Mouse (Mus musculus) erythroblast, embryonic 14.5 days (primary cell): ENCODE measurements around the gene Stac2. TPM values are rescaled to one million over a fixed set of nuclear protein-coding genes. Genes with fewer than 3 reads are reported as not detected.
A peak's percentile ranks its signal among the peaks of the same experiment; 100 is the strongest.

ENCODE experiments used
- H3K27me3 ChIP-seq: 2 replicates; pipeline ENCODE4 v1.6.1; 2012; ENCODE audit warnings: inconsistent platforms; ENCODE audit not compliant: control insufficient read depth
- H3K36me3 ChIP-seq: 2 replicates; pipeline ENCODE4 v1.6.1; 2012; ENCODE audit warnings: mild to moderate bottlenecking, inconsistent platforms; ENCODE audit not compliant: control insufficient read depth
- H3K4me1 ChIP-seq: 2 replicates; pipeline ENCODE4 v1.6.1; 2012; ENCODE audit warnings: inconsistent platforms; ENCODE audit not compliant: control insufficient read depth
- H3K4me3 ChIP-seq: replicated peaks from 2 replicates; pipeline ENCODE3; 2012; ENCODE audit warnings: moderate library complexity, mild to moderate bottlenecking, inconsistent platforms
- H3K9me3 ChIP-seq: 2 replicates; pipeline ENCODE4 v1.6.1; 2012; ENCODE audit warnings: low read length, inconsistent platforms, mixed read lengths; ENCODE audit not compliant: control insufficient read depth
- GATA1 ChIP-seq: IDR thresholded peaks from 2 replicates; pipeline ENCODE4 v1.6.1; 2012; ENCODE audit warnings: low read length, inconsistent platforms, mixed read lengths
- TAL1 ChIP-seq: IDR thresholded peaks from 3 replicates; pipeline ENCODE4 v1.6.1; 2012; ENCODE audit warnings: low read length, inconsistent platforms, mixed read lengths
- polyA plus RNA-seq: library from polyadenylated mRNA; stranded (reverse); fragments of >175 nt; gene quantifications from 2 replicates; pipeline ENCODE4 v1.2.3, GENCODE M21; 2012

Gene Stac2
- polyA plus RNA-seq, 1 experiment = not detected

GRCm38 (mm10) chr11:98044074-98044473 is 9.2 kb downstream of the Stac2 start:
- TF ChIP-seq TAL1 (no peak), GATA1 (no peak)
- Histone ChIP-seq H3K36me3 (no peaks in the 10 kb centered on the region), H3K27me3 (peaks cover 12% of the 10 kb centered on the region), H3K4me3 (no peak overlapping the region), H3K9me3 (no peaks in the 10 kb centered on the region), H3K4me1 (no peaks in the 10 kb centered on the region)

DNA sequence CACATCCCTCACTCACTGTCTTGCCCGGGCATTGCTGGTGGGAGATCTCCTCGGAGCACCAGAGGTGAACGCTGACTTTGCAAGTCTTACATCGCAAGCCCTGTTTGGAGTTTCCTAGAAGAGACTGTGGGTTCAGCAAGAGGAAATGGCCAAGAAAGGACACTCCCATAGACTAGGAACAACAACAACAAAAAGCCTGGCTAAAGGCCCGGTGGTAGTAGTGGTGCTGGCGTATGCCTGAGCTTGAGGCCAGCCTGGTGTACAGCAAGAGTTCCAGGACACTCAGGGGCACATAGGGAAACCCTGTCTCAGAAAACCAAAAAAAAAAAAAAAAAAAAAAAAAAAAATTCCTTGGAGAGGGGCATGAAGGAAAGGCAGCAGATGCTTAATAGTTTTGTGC is 10.5 kb downstream of the Stac2 start:
- no peak overlapping the region for H3K4me3 ChIP-seq

DNA sequence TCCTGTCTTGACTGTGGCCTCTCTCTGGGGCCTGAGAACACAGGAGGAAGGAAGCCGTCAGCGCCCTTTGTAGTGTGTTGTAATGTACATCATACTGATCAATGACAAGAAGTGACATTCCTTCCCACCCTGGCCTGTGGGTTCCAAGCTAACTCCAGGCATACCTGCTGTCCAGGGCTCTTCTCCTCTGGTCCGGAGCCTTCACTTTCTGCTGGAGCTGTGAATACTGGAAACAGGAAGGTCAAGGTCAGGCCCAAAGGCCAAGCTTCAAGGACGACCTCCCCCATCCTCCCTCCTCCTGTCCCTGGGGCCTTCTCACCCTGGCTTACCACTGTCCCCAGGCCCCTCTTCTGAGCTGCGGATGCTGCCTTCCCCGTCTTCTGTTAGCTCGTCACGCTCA is 12.3 kb downstream of the Stac2 start:
- H3K4me3 ChIP-seq = no peak overlapping the region
- peaks cover 3% of the 10 kb centered on the region for H3K4me1 ChIP-seq
- no peaks in the 10 kb centered on the region for H3K36me3 ChIP-seq
- TF ChIP-seq GATA1 = no peak
- TF ChIP-seq TAL1 = no peak
- H3K9me3 ChIP-seq = no peaks in the 10 kb centered on the region
- peaks cover 23% of the 10 kb centered on the region for H3K27me3 ChIP-seq

More for the DNA sequence above, 10.5 kb downstream of the Stac2 start:
- no peak for TF ChIP-seq GATA1
- no peak for TF ChIP-seq TAL1
- Histone ChIP-seq H3K4me1 (no peaks in the 10 kb centered on the region), H3K27me3 (peaks cover 10% of the 10 kb centered on the region), H3K36me3 (no peaks in the 10 kb centered on the region), H3K9me3 (no peaks in the 10 kb centered on the region)

DNA sequence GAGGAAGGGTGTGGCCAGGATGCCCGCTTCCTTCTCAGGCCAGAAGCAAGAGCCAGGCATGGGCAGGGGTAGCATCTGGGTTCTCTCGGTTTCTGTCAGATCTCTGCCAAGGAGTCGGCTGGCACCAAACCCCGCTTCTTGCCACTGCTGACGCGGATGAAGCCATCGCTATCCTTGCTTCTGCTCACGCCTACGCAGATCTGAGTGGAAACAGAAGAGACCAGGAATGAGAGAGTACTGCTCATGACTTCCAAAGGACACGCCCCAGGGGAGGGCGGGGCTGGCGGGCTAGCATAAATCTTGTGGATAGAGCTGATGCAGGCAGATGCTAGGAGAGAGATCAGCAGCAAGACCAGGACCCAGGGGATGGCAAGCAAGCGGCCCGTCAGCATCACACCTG is 15.4 kb downstream of the Stac2 start:
- Histone ChIP-seq H3K4me3 (no peak overlapping the region), H3K27me3 (peaks cover 40% of the 10 kb centered on the region), H3K36me3 (no peaks in the 10 kb centered on the region), H3K9me3 (no peaks in the 10 kb centered on the region), H3K4me1 (peaks cover 6% of the 10 kb centered on the region)
- no peak for TF ChIP-seq TAL1
- no peak for TF ChIP-seq GATA1

GRCm38 (mm10) chr11:98035977-98036377 is 17.3 kb downstream of the Stac2 start:
- Histone ChIP-seq H3K36me3 (peaks cover 8% of the 10 kb centered on the region), H3K4me1 (peaks cover 6% of the 10 kb centered on the region), H3K27me3 (peaks cover 40% of the 10 kb centered on the region), H3K4me3 (no peak overlapping the region), H3K9me3 (no peaks in the 10 kb centered on the region)
- no peak for TF ChIP-seq GATA1
- TF ChIP-seq TAL1 = no peak

DNA sequence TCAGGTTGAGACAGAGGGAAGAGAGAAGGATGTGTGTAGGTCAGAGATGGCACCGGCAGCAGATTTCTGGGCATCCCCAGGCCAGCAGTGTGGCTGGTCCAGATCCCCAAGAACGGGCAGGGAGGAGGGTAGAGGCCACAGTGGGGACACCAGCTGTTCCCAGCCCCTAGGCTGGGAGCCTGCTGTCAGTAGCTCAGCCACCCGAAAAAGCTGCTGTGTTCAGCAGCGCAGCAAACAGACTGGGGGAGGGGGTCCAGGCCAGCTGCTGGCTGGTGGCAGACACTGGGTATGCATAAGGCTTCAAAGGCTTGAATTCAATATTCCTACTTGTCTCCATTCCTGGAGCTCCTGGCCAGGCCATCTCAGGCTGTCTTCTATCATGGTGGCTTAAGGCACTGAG is 18.4 kb downstream of the Stac2 start:
- peaks cover 40% of the 10 kb centered on the region for H3K27me3 ChIP-seq
- TF ChIP-seq TAL1 (no peak), GATA1 (no peak)
- H3K9me3 ChIP-seq = no peaks in the 10 kb centered on the region
- peaks cover 20% of the 10 kb centered on the region for H3K36me3 ChIP-seq
- no peak overlapping the region for H3K4me3 ChIP-seq
- peaks cover 6% of the 10 kb centered on the region for H3K4me1 ChIP-seq

DNA sequence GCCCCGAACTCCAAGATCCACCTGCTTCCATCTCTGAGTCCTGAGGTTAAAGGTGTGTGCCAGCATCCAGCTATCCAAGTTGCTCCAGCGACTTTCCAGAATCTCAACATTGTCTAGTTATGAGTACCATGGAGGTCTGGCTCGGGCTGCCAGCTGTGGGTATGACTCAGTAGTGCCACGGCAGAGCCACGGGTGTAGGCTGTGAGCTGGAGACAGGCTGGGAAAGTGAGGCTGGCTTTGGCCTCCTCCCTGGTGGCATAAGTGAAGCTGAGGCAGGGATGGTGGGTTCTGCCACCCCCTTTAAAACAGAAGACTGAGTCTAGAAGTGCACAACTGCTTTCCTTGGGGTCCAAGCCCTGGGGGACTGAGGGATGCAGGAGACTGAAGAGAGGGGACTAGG is 19.2 kb downstream of the Stac2 start:
- peaks cover 40% of the 10 kb centered on the region for H3K27me3 ChIP-seq
- no peak overlapping the region for H3K4me3 ChIP-seq
- no peaks in the 10 kb centered on the region for H3K9me3 ChIP-seq
- H3K4me1 ChIP-seq = peaks cover 6% of the 10 kb centered on the region
- TF ChIP-seq GATA1 (no peak), TAL1 (no peak)
- H3K36me3 ChIP-seq = peaks cover 28% of the 10 kb centered on the region

- H3K4me1 ChIP-seq = peaks cover 25% of the 10 kb centered on the region
- H3K36me3 ChIP-seq = peaks cover 41% of the 10 kb centered on the region
- peaks cover 21% of the 10 kb centered on the region for H3K27me3 ChIP-seq
- no peaks in the 10 kb centered on the region for H3K9me3 ChIP-seq
- TF ChIP-seq TAL1 = no peak
- TF ChIP-seq GATA1 = no peak
- no peak overlapping the region for H3K4me3 ChIP-seq
Observed at GRCm38 (mm10) chr11:98031443-98031770, 21.9 kb downstream of the Stac2 start.

DNA sequence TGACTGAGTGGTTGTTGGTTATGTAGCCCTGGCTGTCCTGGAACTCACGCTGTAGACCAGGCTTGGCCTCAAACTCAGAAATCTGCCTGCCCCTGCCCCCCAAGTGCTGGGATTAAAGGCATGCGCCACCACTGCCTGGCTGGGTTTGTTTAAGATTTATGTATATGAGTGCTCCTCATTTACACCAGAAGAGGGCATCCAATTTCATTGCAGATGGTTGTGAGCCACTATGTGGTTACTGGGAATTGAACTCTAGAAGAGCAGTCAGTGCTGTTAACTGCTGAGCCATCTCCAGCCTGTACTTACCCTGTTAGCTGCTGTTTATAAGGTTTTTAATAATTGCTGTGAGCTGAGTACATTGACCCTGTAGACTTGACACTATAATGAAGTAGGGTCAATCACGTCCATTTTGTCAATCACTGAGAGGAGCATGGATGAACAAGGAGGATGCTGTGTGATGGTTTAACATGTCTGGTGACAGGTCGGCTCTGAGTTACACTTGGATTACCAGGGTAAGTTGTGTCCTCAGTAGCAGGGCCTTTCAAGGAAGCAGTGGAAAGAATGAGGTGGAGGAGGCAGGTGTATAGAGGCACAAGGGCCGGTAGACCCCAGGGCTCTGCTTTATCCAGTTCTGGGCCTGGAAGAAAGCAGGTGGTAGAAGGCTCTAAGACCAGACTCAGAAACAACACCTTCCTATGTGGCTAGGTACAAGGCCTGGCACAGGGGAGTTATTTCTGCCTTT is 22.4 kb downstream of the Stac2 start:
- no peak overlapping the region for H3K4me3 ChIP-seq
- H3K36me3 ChIP-seq = peaks cover 41% of the 10 kb centered on the region
- H3K27me3 ChIP-seq = peaks cover 16% of the 10 kb centered on the region
- no peak for TF ChIP-seq TAL1
- TF ChIP-seq GATA1 = no peak
- H3K9me3 ChIP-seq = no peaks in the 10 kb centered on the region
- H3K4me1 ChIP-seq = peaks cover 26% of the 10 kb centered on the region

DNA sequence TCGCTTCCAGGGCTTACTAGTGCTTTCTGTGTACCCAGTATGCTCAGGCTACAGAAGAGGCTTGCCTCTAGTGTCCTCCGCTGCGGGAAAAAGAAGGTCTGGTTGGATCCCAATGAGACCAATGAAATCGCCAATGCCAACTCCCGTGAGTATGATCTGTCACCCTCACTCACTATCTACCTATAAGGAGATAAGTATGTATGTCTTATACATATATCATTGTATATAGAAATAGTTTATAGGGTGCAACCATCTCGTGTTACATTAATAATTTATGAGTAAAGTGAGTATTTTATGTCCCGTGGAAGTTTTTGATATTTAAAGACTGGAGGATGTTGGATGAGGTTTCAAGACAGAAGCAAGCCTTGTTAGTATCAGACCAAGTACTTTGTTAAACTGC is 25.5 kb downstream of the Stac2 start:
- H3K4me1 ChIP-seq = peaks cover 30% of the 10 kb centered on the region
- peaks cover 41% of the 10 kb centered on the region for H3K36me3 ChIP-seq
- TF ChIP-seq TAL1 = no peak
- TF ChIP-seq GATA1 = no peak
- H3K9me3 ChIP-seq = no peaks in the 10 kb centered on the region
- peaks cover 9% of the 10 kb centered on the region for H3K27me3 ChIP-seq
- H3K4me3 ChIP-seq = peak overlapping the region; percentile 89
